Mouse (Mus musculus) stomach, embryonic 16.5 days (tissue): ENCODE results near the gene Scin. TPM values are rescaled to one million over a fixed set of nuclear protein-coding genes. Genes with fewer than 3 reads are reported as not detected.

Experiments used
- ATAC-seq: fragments of 200-750 bp; cut with Nextera tagmentation; 2 replicates; pipeline ENCODE4 v1.8.0; 2017; ENCODE audit warnings: moderate number of reproducible peaks, moderate TSS enrichment; ENCODE audit not compliant: insufficient read depth, low FRiP score
- H3K27ac ChIP-seq: fragments of 300-500 bp; sonication (generic); 2 replicates; pipeline ENCODE4 v1.5.1; 2014; ENCODE audit warnings: low read length
- H3K27me3 ChIP-seq: fragments of 300-500 bp; sonication (generic); 2 replicates; pipeline ENCODE4 v1.6.1; 2014; ENCODE audit warnings: low read length, control low read depth, mixed read lengths; ENCODE audit not compliant: control insufficient read depth, insufficient read depth
- H3K36me3 ChIP-seq: fragments of 300-500 bp; sonication (generic); 2 replicates; pipeline ENCODE4 v1.6.1; 2014; ENCODE audit warnings: low read length; ENCODE audit not compliant: control insufficient read depth, insufficient read depth
- H3K4me1 ChIP-seq: fragments of 300-500 bp; sonication (generic); 2 replicates; pipeline ENCODE4 v1.6.1; 2014; ENCODE audit warnings: low read length, control low read depth, mixed read lengths; ENCODE audit not compliant: control insufficient read depth, insufficient read depth
- H3K4me2 ChIP-seq: fragments of 300-500 bp; sonication (generic); 2 replicates; pipeline ENCODE4 v1.6.1; 2014; ENCODE audit warnings: low read depth, low read length, mixed read lengths
- H3K4me3 ChIP-seq: fragments of 300-500 bp; sonication (generic); replicated peaks from 2 replicates; pipeline ENCODE4 v1.5.1; 2014; ENCODE audit warnings: mild to moderate bottlenecking, low read length
- H3K9ac ChIP-seq: fragments of 300-500 bp; sonication (generic); 2 replicates; pipeline ENCODE4 v1.6.1; 2014; ENCODE audit warnings: low read length
- H3K9me3 ChIP-seq: fragments of 300-500 bp; sonication (generic); replicated peaks from 2 replicates; pipeline ENCODE4 v1.6.1; 2016; ENCODE audit warnings: low read length, control low read depth; ENCODE audit not compliant: control insufficient read depth
- WGBS: fragments of 180-500 bp; shearing (Covaris S2); extraction: QIAGEN DNeasy Blood & Tissue Kit; methylation state at CpG from one replicate; pipeline ENCODE4 v1.1.7; 2014; 5-methylcytosine and 5-hydroxymethylcytosine counted together
- polyA plus RNA-seq: library from polyadenylated mRNA; unstranded; fragments of >200 nt; fragmentation: Nextera tagmentation; extraction: Ambion mirVana; gene quantifications from 2 replicates; pipeline ENCODE4 v1.2.1, GENCODE M21; 2015

Scin gene
- polyA plus RNA-seq, 1 experiment from 2014 or later: 9.6 TPM

- no peak overlapping the region for H3K4me2 ChIP-seq
- H3K9ac ChIP-seq: no peak overlapping the region
- no peak overlapping the region for H3K4me3 ChIP-seq
- no peaks in the 10 kb centered on the region for H3K36me3 ChIP-seq
- ATAC-seq: no peak
- H3K27ac ChIP-seq: no peak overlapping the region
- WGBS: 82% methylated on average over 8 of the region's 8 CpGs
- no peaks in the 10 kb centered on the region for H3K4me1 ChIP-seq
- H3K27me3 ChIP-seq: no peaks in the 10 kb centered on the region
- H3K9me3 ChIP-seq: no peaks in the 10 kb centered on the region
Measured at GRCm38 (mm10) chr12:40043816-40044585, 90.0 kb downstream of the Scin start.

DNA sequence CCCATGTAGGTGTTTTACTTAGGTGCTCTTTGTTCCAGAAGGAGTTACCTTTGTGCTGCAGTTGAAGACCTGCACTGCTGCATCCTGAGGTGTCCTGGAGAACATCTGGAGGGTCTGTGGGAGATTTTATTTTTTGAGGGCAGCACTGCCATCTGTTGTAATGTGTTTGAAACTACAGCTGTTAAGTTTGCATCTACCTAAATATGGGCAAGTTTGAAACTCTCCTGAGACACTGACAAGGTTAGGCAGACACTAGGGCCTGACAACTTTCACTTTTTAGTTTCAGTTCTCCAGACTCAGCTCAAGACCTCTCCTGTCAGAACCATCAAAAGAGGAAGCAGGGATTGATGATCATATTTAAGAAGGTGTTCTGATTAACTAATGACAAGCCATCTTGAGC lies 94.0 kb downstream of the Scin start:
- Histone ChIP-seq H3K27ac (no peak overlapping the region), H3K27me3 (no peaks in the 10 kb centered on the region), H3K9ac (no peak overlapping the region), H3K36me3 (no peaks in the 10 kb centered on the region), H3K4me2 (no peak overlapping the region), H3K9me3 (no peaks in the 10 kb centered on the region), H3K4me3 (no peak overlapping the region), H3K4me1 (no peaks in the 10 kb centered on the region; the same call in 1 of the 2 replicates)
- ATAC-seq: no peak

DNA sequence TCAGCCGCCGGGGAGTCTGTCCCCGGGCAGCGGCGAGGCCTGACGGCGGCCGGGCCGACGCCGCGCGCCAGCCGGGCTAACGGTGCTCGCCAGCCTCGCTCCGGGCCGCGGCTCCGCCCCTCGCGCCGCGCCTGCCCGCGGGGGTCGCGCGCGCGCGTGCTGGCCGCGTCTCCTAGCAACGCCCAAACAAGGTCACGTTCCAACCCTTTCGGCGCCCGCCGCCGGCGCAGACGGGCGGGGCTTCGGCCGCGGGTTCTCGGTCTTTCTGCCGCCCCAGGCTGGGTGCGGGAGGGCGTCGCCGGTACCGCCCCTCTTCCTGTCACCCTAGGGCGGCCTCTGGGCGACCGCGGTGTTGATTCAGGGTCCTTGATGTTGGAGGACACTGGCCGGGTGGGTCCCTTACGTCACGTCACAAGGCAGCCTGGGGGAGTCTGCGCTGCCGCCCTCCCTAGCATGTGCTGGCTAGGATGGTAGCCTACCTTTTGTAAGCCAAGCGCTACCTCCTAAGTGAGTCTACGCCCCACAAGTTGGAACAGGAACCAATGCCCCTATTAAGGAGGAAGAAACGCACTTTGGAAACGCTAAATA lies 96.1 kb downstream of the Scin start, which contains the start of gene Arl4a:
Gene Arl4a, minus strand, starts transcription at position 150 of the 588 bp plus-strand sequence.
- under 1% methylated on average over 64 of the region's 68 CpGs for WGBS
- peak; percentile 91 for ATAC-seq
- peak within 1 kb of the TSS; percentile 80 for H3K4me2 ChIP-seq

GRCm38 (mm10) chr12:40037226-40037813 lies 96.7 kb downstream of the Scin start:
- peak; percentile 98 for ATAC-seq
- Histone ChIP-seq H3K36me3 (no peaks in the 10 kb centered on the region), H3K27ac (peak overlapping the region; percentile 90), H3K9me3 (no peaks in the 10 kb centered on the region; the same call in 1 of the 2 replicates), H3K4me1 (no peaks in the 10 kb centered on the region; the same call in 1 of the 2 replicates), H3K9ac (peak overlapping the region; percentile 86), H3K4me2 (peak overlapping the region; percentile 80), H3K27me3 (no peaks in the 10 kb centered on the region), H3K4me3 (peak overlapping the region; percentile 85)
- under 1% methylated on average over 60 of the region's 60 CpGs for WGBS

More for the DNA sequence above, 96.1 kb downstream of the Scin start, which contains the start of gene Arl4a:
- H3K9ac ChIP-seq: peak within 1 kb of the TSS; percentile 86
- peak within 1 kb of the TSS; percentile 90 for H3K27ac ChIP-seq
- no peaks in the 10 kb centered on the region; the same call in 1 of the 2 replicates for H3K4me1 ChIP-seq
- H3K27me3 ChIP-seq: no peaks in the 10 kb centered on the region
- H3K36me3 ChIP-seq: no peaks in the 10 kb centered on the region
- peak within 1 kb of the TSS; percentile 85 for H3K4me3 ChIP-seq
- H3K9me3 ChIP-seq: no peaks in the 10 kb centered on the region

GRCm38 (mm10) chr12:40036666-40037065 lies 97.4 kb downstream of the Scin start:
- 1% methylated on average over 11 of the region's 11 CpGs for WGBS
- Histone ChIP-seq H3K4me1 (no peaks in the 10 kb centered on the region; the same call in 1 of the 2 replicates), H3K27me3 (no peaks in the 10 kb centered on the region), H3K36me3 (no peaks in the 10 kb centered on the region), H3K27ac (peak overlapping the region; percentile 85), H3K4me2 (peak overlapping the region; percentile 68), H3K9me3 (no peaks in the 10 kb centered on the region; the same call in 1 of the 2 replicates), H3K9ac (peak overlapping the region; percentile 86), H3K4me3 (peak overlapping the region; percentile 85)
- no peak for ATAC-seq

GRCm38 (mm10) chr12:40035506-40035905 lies 98.5 kb downstream of the Scin start:
- 58% methylated on average over 4 of the region's 4 CpGs for WGBS
- peak overlapping the region; percentile 68 for H3K4me2 ChIP-seq
- no peak overlapping the region for H3K9ac ChIP-seq
- no peak for ATAC-seq
- no peaks in the 10 kb centered on the region for H3K27me3 ChIP-seq
- no peaks in the 10 kb centered on the region; the same call in 1 of the 2 replicates for H3K4me1 ChIP-seq
- H3K36me3 ChIP-seq: no peaks in the 10 kb centered on the region
- H3K27ac ChIP-seq: no peak overlapping the region
- H3K9me3 ChIP-seq: no peaks in the 10 kb centered on the region; the same call in 1 of the 2 replicates
- peak overlapping the region; percentile 85 for H3K4me3 ChIP-seq

DNA sequence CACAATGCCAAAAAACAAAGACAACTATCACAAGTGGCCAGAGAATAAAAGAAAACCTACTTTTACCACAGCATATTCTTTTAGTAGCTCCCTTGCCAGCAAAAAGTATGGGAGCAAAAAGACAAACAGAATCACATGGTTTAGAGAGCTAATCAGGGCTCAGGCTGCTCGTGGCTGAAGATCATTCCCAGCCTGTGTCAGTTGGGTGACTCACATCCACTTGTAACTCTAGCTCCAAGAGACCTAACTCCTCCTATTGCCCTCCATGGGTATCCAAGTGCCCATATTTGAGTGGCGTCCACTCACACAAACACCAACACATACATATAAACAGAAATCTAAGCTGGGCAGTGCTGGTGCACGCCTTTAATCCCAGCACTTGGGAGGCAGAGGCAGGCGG lies 104.8 kb downstream of the Scin start:
- Histone ChIP-seq H3K27me3 (no peaks in the 10 kb centered on the region), H3K9ac (no peak overlapping the region), H3K9me3 (no peaks in the 10 kb centered on the region; the same call in 1 of the 2 replicates), H3K27ac (no peak overlapping the region), H3K4me2 (no peak overlapping the region), H3K4me1 (no peaks in the 10 kb centered on the region), H3K4me3 (no peak overlapping the region), H3K36me3 (no peaks in the 10 kb centered on the region)
- 73% methylated on average over 4 of the region's 4 CpGs for WGBS
- ATAC-seq: no peak

DNA sequence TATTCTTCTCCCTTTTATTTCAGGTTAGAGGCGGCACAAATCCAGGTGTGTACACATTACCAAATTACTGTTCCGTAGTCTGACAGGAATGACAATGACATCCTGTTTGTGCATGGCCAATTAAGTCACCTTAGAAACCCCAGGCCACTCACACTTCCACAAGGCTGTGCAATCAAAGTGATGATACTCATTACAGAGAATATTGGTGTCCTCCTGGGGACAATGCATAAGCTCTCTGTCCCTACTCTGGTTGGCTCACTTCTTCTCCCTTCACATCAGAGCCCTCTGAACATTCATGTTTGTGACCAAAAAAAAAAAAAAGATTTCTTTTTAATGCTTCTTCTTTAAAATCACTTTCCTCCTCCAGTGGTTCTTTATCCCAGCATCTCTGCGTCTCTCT lies 106.2 kb downstream of the Scin start:
- no peak for ATAC-seq
- Histone ChIP-seq H3K27ac (no peak overlapping the region), H3K36me3 (no peaks in the 10 kb centered on the region), H3K4me3 (no peak overlapping the region), H3K9ac (no peak overlapping the region), H3K4me2 (no peak overlapping the region), H3K4me1 (no peaks in the 10 kb centered on the region), H3K27me3 (no peaks in the 10 kb centered on the region), H3K9me3 (no peaks in the 10 kb centered on the region; the same call in 1 of the 2 replicates)
- 83% methylated on average over 3 of the region's 3 CpGs for WGBS

GRCm38 (mm10) chr12:40027444-40027843 lies 106.6 kb downstream of the Scin start:
- no peak for ATAC-seq
- no peak overlapping the region for H3K4me2 ChIP-seq

More at GRCm38 (mm10) chr12:40027444-40027843, 106.6 kb downstream of the Scin start:
- no peaks in the 10 kb centered on the region; the same call in 1 of the 2 replicates for H3K9me3 ChIP-seq
- no peak overlapping the region for H3K4me3 ChIP-seq
- H3K4me1 ChIP-seq: no peaks in the 10 kb centered on the region
- no peak overlapping the region for H3K27ac ChIP-seq
- no peaks in the 10 kb centered on the region for H3K27me3 ChIP-seq
- no peaks in the 10 kb centered on the region for H3K36me3 ChIP-seq
- no peak overlapping the region for H3K9ac ChIP-seq
- 77% methylated on average over 3 of the region's 3 CpGs for WGBS
